Mouse (Mus musculus): ENCODE results near the gene Tpsb2. TPM values are rescaled to one million over a fixed set of nuclear protein-coding genes. Genes with fewer than 3 reads are reported as not detected.

Gene Tpsb2
- polyA plus RNA-seq, 1 experiment from 2014 or later: not detected

GRCm38 (mm10) chr17:25417990-25418389 is 51.9 kb downstream of the Tpsb2 start:
- 89% methylated on average over 6 of the region's 6 CpGs for WGBS
- H3K27me3 ChIP-seq: no peaks in the 10 kb centered on the region
- H3K4me2 ChIP-seq: no peak overlapping the region
- peaks cover 20% of the 10 kb centered on the region for H3K36me3 ChIP-seq
- no peak overlapping the region for H3K4me3 ChIP-seq (replicated peaks)
- peak overlapping the region; percentile 64 for H3K27ac ChIP-seq
- no peak for ATAC-seq (ENCODE audit: insufficient number of reproducible peaks, insufficient read depth, low FRiP score, low TSS enrichment, low read depth)
- H3K4me1 ChIP-seq (replicated peaks): peaks cover 81% of the 10 kb centered on the region
- H3K9ac ChIP-seq (replicated peaks): no peak overlapping the region
- no peaks in the 10 kb centered on the region for H3K9me3 ChIP-seq

Other genes starting within 250 kb of the Tpsb2 start
- gene Ptx4, start 245.5 kb upstream of the Tpsb2 start, polyA plus RNA-seq (2016; fragmentation: Nextera tagmentation; extraction: Ambion mirVana): 0.31 and 0.42 TPM in 2 replicates
- 24.6 and 26.0 TPM in 2 replicates for gene Clcn7, start 232.9 kb upstream of the Tpsb2 start, polyA plus RNA-seq (2016; fragmentation: Nextera tagmentation; extraction: Ambion mirVana)
- gene Ccdc154, start 203.8 kb upstream of the Tpsb2 start, polyA plus RNA-seq (2016; fragmentation: Nextera tagmentation; extraction: Ambion mirVana): not detected in 2 replicates
- not detected in 2 replicates for gene Gm38655, start 190.8 kb upstream of the Tpsb2 start, polyA plus RNA-seq (2016; fragmentation: Nextera tagmentation; extraction: Ambion mirVana)
- 35.5 and 35.7 TPM in 2 replicates for gene BC003965, start 181.8 kb upstream of the Tpsb2 start, polyA plus RNA-seq (2016; fragmentation: Nextera tagmentation; extraction: Ambion mirVana)
- 10.3 and 10.5 TPM in 2 replicates for gene Unkl, start 177.9 kb upstream of the Tpsb2 start, polyA plus RNA-seq (2016; fragmentation: Nextera tagmentation; extraction: Ambion mirVana)
- gene Gnptg, start 126.2 kb upstream of the Tpsb2 start, polyA plus RNA-seq (2016; fragmentation: Nextera tagmentation; extraction: Ambion mirVana): 30.4 and 34.0 TPM in 2 replicates
- 63.8 and 66.4 TPM in 2 replicates for gene Tsr3, start 126.1 kb upstream of the Tpsb2 start, polyA plus RNA-seq (2016; fragmentation: Nextera tagmentation; extraction: Ambion mirVana)
- gene Baiap3, start 109.9 kb upstream of the Tpsb2 start, polyA plus RNA-seq (2016; fragmentation: Nextera tagmentation; extraction: Ambion mirVana): 1.6 and 2.5 TPM in 2 replicates
- gene Ube2i, start 91.7 kb upstream of the Tpsb2 start, polyA plus RNA-seq (2016; fragmentation: Nextera tagmentation; extraction: Ambion mirVana): 811 and 887 TPM in 2 replicates
- gene Prss34, start 67.9 kb upstream of the Tpsb2 start, polyA plus RNA-seq (2016; fragmentation: Nextera tagmentation; extraction: Ambion mirVana): not detected in 2 replicates
- not detected in 2 replicates for gene Prss28, start 57.7 kb upstream of the Tpsb2 start, polyA plus RNA-seq (2016; fragmentation: Nextera tagmentation; extraction: Ambion mirVana)
- not detected in 2 replicates for gene Prss29, start 47.7 kb upstream of the Tpsb2 start, polyA plus RNA-seq (2016; fragmentation: Nextera tagmentation; extraction: Ambion mirVana)
- not detected in 2 replicates for gene Tpsab1, start 20.7 kb upstream of the Tpsb2 start, polyA plus RNA-seq (2016; fragmentation: Nextera tagmentation; extraction: Ambion mirVana)
- gene Tpsg1, start 3.0 kb downstream of the Tpsb2 start, polyA plus RNA-seq (2016; fragmentation: Nextera tagmentation; extraction: Ambion mirVana): 0.70 TPM in 1 of 2 replicates, not detected in the other
- gene Cacna1h, start 67.5 kb downstream of the Tpsb2 start, polyA plus RNA-seq (2016; fragmentation: Nextera tagmentation; extraction: Ambion mirVana): 10.1 and 11.6 TPM in 2 replicates
- gene Tekt4, start 88.3 kb downstream of the Tpsb2 start, polyA plus RNA-seq (2016; fragmentation: Nextera tagmentation; extraction: Ambion mirVana): not detected in 2 replicates
- 0.24 and 0.29 TPM in 2 replicates for gene Sstr5, start 131.0 kb downstream of the Tpsb2 start, polyA plus RNA-seq (2016; fragmentation: Nextera tagmentation; extraction: Ambion mirVana)
- gene Sox8, start 204.4 kb downstream of the Tpsb2 start, polyA plus RNA-seq (2016; fragmentation: Nextera tagmentation; extraction: Ambion mirVana): 10.1 and 11.1 TPM in 2 replicates
- 27.9 and 28.9 TPM in 2 replicates for gene Lmf1, start 212.8 kb downstream of the Tpsb2 start, polyA plus RNA-seq (2016; fragmentation: Nextera tagmentation; extraction: Ambion mirVana)

Measured in limb, embryonic 12.5 days (tissue).